Mouse (Mus musculus) ES-Bruce4 (cell line): ENCODE measurements around the gene Gm21788. TPM values are rescaled to one million over a fixed set of nuclear protein-coding genes. Genes with fewer than 3 reads are reported as not detected.
"Not testable (repeated sequence)": the region's sequence is repeated elsewhere in the genome, so short reads cannot be mapped to it uniquely, and the experiment has no call there.

Experiments
- H3K27ac ChIP-seq: 2 replicates; pipeline ENCODE4 v1.5.1; 2012; ENCODE audit warnings: low read length, inconsistent platforms; ENCODE audit not compliant: insufficient read depth
- H3K27me3 ChIP-seq: 2 replicates; pipeline ENCODE4 v1.6.1; 2012; ENCODE audit warnings: mild to moderate bottlenecking, low read length, inconsistent platforms; ENCODE audit not compliant: control insufficient read depth, poor library complexity, insufficient read depth, severe bottlenecking
- H3K36me3 ChIP-seq: 2 replicates; pipeline ENCODE4 v1.6.1; 2012; ENCODE audit warnings: inconsistent platforms, mild to moderate bottlenecking, low read length, moderate library complexity; ENCODE audit not compliant: control insufficient read depth, poor library complexity, insufficient read depth, severe bottlenecking
- H3K4me1 ChIP-seq: one replicate; pipeline ENCODE4 v1.8.1; 2011; ENCODE audit warnings: low read length; ENCODE audit not compliant: control insufficient read depth, insufficient read depth
- H3K4me3 ChIP-seq: 2 replicates; pipeline ENCODE4 v1.5.1; 2011; ENCODE audit warnings: low read depth, mild to moderate bottlenecking, low read length
- H3K9ac ChIP-seq: 2 replicates; pipeline ENCODE4 v1.6.1; 2012; ENCODE audit warnings: low read depth, mild to moderate bottlenecking, inconsistent platforms; ENCODE audit not compliant: poor library complexity, severe bottlenecking
- H3K9me3 ChIP-seq: replicated peaks from 2 replicates; pipeline ENCODE4 v1.6.1; 2012; ENCODE audit warnings: mild to moderate bottlenecking, low read length, inconsistent platforms; ENCODE audit not compliant: control insufficient read depth, poor library complexity, insufficient read depth, severe bottlenecking
- polyA plus RNA-seq: library from polyadenylated mRNA; stranded (reverse); fragments of >200 nt; gene quantifications from 2 replicates; pipeline ENCODE4 v1.2.4, GENCODE M21; 2011; ENCODE audit warnings: low read depth; ENCODE audit not compliant: missing spikeins, insufficient read depth, insufficient read length

Gene Gm21788
- polyA plus RNA-seq, result not detected in 2 replicates

- not testable (repeated sequence) for H3K9me3 ChIP-seq, H3K9ac ChIP-seq, H3K27me3 ChIP-seq, H3K4me1 ChIP-seq, H3K27ac ChIP-seq, H3K36me3 ChIP-seq, H3K4me3 ChIP-seq
These were observed at the start of gene Gm21788 for GRCm38 (mm10) chrY:7404710-7405109. Gene Gm21788 (plus strand): TSS chrY:7405010.

Other genes starting within 250 kb of the Gm21788 start
- not detected in 2 replicates for gene Gm21244, start 235.7 kb upstream of the Gm21788 start, polyA plus RNA-seq
- gene Gm28998, start 151.2 kb upstream of the Gm21788 start, polyA plus RNA-seq, result not detected in 2 replicates
- gene Gm20826, start 233.5 kb downstream of the Gm21788 start, polyA plus RNA-seq, result not detected in 2 replicates